Mouse (Mus musculus) heart, embryonic 10.5 days (tissue): Measurements from ENCODE around the gene Phpt1. TPM values are rescaled to one million over a fixed set of nuclear protein-coding genes. Genes with fewer than 3 reads are reported as not detected.

ENCODE experiments used
- DNase-seq: peaks from one replicate; pipeline ENCODE4 v3.0.0-alpha.2; 2017; ENCODE audit warnings: low spot score
- H3K27ac ChIP-seq: fragments of 300-500 bp; sonication (generic); 2 replicates; pipeline ENCODE4 v1.5.1; 2016; ENCODE audit warnings: mild to moderate bottlenecking
- H3K27me3 ChIP-seq: fragments of 300-500 bp; sonication (generic); 2 replicates; pipeline ENCODE4 v1.6.1; 2016; ENCODE audit warnings: mild to moderate bottlenecking; ENCODE audit not compliant: poor library complexity, insufficient read depth, severe bottlenecking
- H3K36me3 ChIP-seq: fragments of 300-500 bp; sonication (generic); 2 replicates; pipeline ENCODE4 v1.6.1; 2016; ENCODE audit warnings: mild to moderate bottlenecking, moderate library complexity
- H3K4me1 ChIP-seq: fragments of 300-500 bp; sonication (generic); 2 replicates; pipeline ENCODE4 v1.6.1; 2016; ENCODE audit warnings: mild to moderate bottlenecking
- H3K4me3 ChIP-seq: fragments of 300-500 bp; sonication (generic); 2 replicates; pipeline ENCODE4 v1.5.1; 2016; ENCODE audit warnings: mild to moderate bottlenecking, moderate library complexity
- H3K9me3 ChIP-seq: fragments of 300-500 bp; sonication (generic); 2 replicates; pipeline ENCODE4 v1.6.1; 2016; ENCODE audit warnings: mild to moderate bottlenecking, moderate library complexity
- WGBS: fragments of 180-500 bp; shearing (Covaris S2); methylation state at CpG from one replicate; pipeline ENCODE4 v1.1.7; 2016; 5-methylcytosine and 5-hydroxymethylcytosine counted together
- polyA plus RNA-seq: library from polyadenylated mRNA; unstranded; fragments of >200 nt; fragmentation: Nextera tagmentation; extraction: Ambion mirVana; gene quantifications from 2 replicates; pipeline ENCODE4 v1.2.1, GENCODE M21; 2016

The Phpt1 gene
- polyA plus RNA-seq, 1 experiment from 2014 or later = 160 TPM

DNA sequence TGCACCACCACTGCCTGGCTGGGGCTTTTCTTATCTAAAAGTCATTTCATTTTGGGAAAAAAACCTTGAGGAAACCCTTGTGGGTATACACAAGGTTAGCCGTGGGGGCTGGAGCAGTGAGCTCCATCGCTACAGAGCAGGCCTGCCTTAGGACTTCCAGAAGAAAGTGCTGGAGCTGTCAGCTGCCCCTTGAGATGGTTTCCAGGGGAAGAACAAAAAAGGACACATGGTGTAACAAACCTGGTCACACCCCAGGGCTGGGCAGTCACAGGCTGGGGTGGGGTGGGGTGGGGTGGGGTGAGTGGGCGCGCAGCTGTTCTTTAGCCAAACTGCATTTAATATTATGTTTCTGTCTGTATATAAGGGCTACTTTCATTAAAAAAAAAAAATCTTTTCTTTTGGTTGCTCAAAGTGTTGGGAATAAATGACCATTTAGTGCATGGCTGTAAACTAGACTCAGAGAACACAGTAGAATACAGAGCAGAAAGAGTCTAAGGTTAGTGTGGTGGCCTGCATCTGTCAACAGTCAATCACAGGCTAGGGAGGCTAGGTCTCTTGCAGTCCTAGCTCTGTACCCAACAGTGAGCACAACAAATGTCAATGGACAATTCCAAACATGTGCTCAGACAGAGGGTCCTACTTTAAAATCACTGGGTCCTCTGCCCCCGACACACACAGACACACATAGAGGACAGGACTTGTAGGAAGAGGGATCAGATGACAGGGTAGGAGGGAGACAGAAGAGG lies 21.9 kb upstream of the Phpt1 start:
- H3K4me3 ChIP-seq = no peak overlapping the region
- H3K9me3 ChIP-seq = no peaks in the 10 kb centered on the region
- no peak for DNase-seq
- WGBS = 89% methylated on average over 5 of the region's 5 CpGs
- H3K36me3 ChIP-seq = peaks cover 95% of the 10 kb centered on the region
- H3K27ac ChIP-seq = no peak overlapping the region
- no peaks in the 10 kb centered on the region for H3K27me3 ChIP-seq
- 0 out of 2 replicates have a peak, but pooled peaks cover 3% of the 10 kb centered on the region for H3K4me1 ChIP-seq

DNA sequence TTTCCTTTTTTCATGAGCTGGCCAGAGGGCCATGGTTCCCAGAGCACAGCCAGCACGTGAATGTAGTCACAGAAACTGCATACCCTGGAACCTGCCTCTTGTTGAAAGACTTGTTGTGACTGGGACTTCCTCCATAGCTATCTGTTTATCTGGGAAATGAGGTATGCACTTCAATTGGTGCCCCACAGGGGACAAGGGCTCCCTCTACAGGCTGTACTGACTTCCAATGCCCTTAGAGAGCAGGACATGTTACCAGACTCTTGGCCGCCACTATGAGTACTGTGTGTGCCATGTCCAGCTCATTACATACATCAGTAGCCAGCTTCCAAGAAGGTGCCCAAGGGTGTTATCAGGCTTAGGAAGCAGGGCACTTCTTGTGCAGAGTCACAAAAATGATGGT lies 16.8 kb upstream of the Phpt1 start:
- WGBS = 82% methylated on average over 2 of the region's 2 CpGs
- H3K36me3 ChIP-seq = peaks cover 93% of the 10 kb centered on the region
- DNase-seq = no peak

DNA sequence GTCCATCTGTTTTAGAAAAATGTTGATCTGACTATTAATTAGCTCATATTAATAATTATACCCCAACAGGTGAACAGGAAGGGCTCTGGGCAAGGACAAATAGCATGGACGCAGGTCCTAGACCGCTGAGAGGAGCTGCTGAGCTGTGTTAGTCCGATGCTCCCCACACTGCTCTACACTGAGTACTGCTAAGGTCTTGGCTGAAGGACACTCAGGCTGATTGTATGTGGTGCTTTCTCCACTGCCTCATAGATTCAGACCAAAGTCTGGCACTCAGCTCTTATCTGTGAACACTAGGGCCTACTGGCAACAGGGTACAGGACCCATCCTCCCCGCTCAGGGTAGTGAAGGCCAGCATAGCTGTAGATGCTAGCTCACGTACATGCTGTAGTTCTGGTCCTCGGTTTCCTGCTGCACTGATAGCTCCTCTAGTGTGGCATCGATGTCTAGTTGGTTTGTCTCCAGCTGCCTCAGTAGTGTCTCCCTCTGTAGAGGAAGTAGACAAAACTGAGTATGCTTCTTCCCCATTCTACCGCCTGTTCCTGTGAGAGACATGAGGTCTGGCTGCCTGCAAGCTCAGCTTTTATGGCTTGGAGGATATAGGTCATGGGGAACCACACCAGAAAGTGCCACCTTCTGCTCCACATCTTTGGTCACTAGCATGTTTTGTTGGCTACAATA lies 13.3 kb upstream of the Phpt1 start:
- Histone ChIP-seq H3K27ac (no peak overlapping the region), H3K36me3 (peaks cover 97% of the 10 kb centered on the region), H3K4me3 (no peak overlapping the region), H3K9me3 (no peaks in the 10 kb centered on the region), H3K4me1 (peaks cover 11% of the 10 kb centered on the region), H3K27me3 (no peaks in the 10 kb centered on the region)
- DNase-seq = no peak
- WGBS = 86% methylated on average over 8 of the region's 8 CpGs

More for the DNA sequence above, 16.8 kb upstream of the Phpt1 start:
- Histone ChIP-seq H3K27me3 (no peaks in the 10 kb centered on the region), H3K4me3 (no peak overlapping the region), H3K9me3 (no peaks in the 10 kb centered on the region), H3K27ac (no peak overlapping the region), H3K4me1 (peaks cover 8% of the 10 kb centered on the region)

DNA sequence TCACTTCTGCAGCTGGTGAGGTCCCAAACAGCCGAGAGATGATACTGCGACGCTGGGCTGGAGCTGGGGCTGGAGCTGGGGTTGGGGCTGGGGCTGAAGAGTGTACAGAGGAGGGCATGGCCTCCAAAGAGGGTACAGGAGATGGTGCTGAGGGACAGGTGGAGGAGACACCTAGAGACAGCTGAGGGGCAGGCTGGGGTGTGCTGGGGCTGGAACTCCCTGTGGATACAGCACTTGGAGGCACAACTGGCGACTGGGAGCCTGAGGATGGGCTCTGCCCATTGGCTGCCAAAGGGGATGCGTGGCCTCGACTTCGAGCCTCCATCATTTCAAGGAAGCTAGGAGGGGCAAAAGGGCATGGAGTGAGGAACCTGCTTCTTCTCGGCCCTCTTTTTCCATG lies 12.3 kb upstream of the Phpt1 start:
- 93% methylated on average over 8 of the region's 8 CpGs for WGBS
- no peaks in the 10 kb centered on the region for H3K9me3 ChIP-seq
- peaks cover 94% of the 10 kb centered on the region for H3K36me3 ChIP-seq
- no peaks in the 10 kb centered on the region for H3K27me3 ChIP-seq
- H3K4me1 ChIP-seq = peaks cover 21% of the 10 kb centered on the region
- no peak for DNase-seq
- H3K27ac ChIP-seq = no peak overlapping the region
- H3K4me3 ChIP-seq = no peak overlapping the region

DNA sequence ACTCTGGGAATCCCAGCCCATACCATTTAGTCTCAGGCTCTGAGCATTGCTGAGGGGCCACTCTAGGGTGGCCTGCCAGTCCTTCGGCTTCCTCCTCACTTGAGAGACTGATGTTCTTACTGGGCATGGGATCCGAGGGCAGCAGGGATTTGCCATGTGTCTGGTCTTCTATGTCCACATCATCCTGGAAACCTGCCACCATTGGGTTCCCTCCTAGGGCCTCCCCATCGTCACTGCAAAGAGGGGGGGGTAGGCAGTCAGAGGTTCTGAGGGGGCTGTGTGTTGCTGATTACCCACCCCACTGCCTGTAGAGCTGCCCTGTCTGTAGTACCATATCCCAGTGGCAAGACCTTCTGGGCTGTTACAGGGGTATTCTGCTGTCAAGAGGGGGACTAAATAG lies 10.6 kb upstream of the Phpt1 start:
- Histone ChIP-seq H3K36me3 (peaks cover 77% of the 10 kb centered on the region), H3K4me1 (peaks cover 37% of the 10 kb centered on the region), H3K9me3 (no peaks in the 10 kb centered on the region), H3K4me3 (no peak overlapping the region), H3K27me3 (peaks cover 8% of the 10 kb centered on the region), H3K27ac (no peak overlapping the region)
- WGBS = 88% methylated on average over 3 of the region's 3 CpGs
- DNase-seq = no peak

DNA sequence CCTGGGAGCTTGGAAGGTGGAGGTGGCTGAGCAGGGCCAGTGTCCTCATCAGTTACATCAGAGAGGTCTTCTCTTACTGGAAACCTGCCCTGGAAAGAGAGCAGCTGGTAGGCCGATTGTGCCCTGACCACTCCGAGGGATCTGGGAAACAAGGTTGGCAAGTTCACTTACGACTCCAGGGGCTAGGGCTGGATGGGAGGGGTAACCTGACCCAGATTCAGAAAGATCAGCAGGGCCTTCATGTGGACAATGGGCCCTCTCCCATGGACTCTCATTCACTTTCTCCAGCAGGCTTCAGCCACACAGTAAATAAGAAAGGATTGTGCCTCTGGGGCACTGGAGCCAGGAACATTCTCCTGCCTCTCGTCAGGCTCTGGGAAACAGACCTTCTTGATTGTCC lies 9.8 kb upstream of the Phpt1 start:
- H3K36me3 ChIP-seq = peaks cover 70% of the 10 kb centered on the region
- peaks cover 39% of the 10 kb centered on the region for H3K4me1 ChIP-seq
- 84% methylated on average over 4 of the region's 4 CpGs for WGBS
- no peak overlapping the region for H3K27ac ChIP-seq
- no peak overlapping the region for H3K4me3 ChIP-seq
- no peaks in the 10 kb centered on the region for H3K9me3 ChIP-seq
- no peak for DNase-seq
- H3K27me3 ChIP-seq = peaks cover 16% of the 10 kb centered on the region

DNA sequence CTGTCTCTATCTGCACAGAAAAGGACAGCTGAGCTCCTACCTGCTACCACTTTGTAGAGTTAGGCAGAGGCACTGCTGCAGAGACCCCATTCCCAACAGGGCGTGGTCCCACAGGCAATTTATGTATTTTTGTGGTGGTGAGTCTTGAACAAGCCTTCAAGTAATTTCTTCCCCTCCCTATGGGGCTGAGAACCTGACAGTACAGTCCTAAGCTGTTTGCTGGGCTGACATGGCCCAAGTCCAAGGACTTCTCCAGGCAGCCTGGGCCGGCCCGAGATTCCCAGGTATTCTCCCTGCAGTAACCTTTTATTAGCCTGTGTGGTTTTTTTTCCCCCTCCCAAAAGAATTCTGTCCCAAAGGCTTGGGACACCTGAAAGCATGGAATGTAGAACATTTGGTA lies 9.1 kb upstream of the Phpt1 start:
- Histone ChIP-seq H3K36me3 (peaks cover 63% of the 10 kb centered on the region), H3K4me3 (no peak overlapping the region), H3K4me1 (peaks cover 46% of the 10 kb centered on the region), H3K27ac (no peak overlapping the region), H3K9me3 (no peaks in the 10 kb centered on the region), H3K27me3 (peaks cover 23% of the 10 kb centered on the region)
- 98% methylated on average over 3 of the region's 3 CpGs for WGBS
- no peak for DNase-seq

DNA sequence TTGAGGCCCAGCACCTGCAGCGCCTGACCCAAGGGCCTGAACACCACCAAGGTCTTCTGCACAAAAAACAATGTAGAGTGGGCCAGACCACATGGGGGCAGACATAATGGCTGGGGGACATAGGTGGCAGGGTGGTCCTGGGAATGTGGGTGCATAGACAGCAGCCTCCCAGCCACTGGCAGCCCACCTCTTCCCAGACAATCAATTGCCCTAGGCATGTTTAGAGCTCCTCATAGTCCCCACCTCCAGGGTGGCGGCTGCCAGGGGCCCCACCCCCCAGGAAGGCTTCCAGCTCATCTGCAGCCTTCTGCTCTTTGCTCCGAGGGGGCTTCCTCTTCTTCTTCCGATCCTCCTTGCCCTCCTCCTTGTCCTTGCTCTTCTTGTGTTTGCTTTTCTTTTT lies 8.5 kb upstream of the Phpt1 start:
- peaks cover 51% of the 10 kb centered on the region for H3K4me1 ChIP-seq
- H3K36me3 ChIP-seq = peaks cover 59% of the 10 kb centered on the region
- peaks cover 29% of the 10 kb centered on the region for H3K27me3 ChIP-seq
- no peaks in the 10 kb centered on the region for H3K9me3 ChIP-seq
- no peak overlapping the region for H3K27ac ChIP-seq
- no peak for DNase-seq
- WGBS = 68% methylated on average over 4 of the region's 4 CpGs
- H3K4me3 ChIP-seq = no peak overlapping the region

DNA sequence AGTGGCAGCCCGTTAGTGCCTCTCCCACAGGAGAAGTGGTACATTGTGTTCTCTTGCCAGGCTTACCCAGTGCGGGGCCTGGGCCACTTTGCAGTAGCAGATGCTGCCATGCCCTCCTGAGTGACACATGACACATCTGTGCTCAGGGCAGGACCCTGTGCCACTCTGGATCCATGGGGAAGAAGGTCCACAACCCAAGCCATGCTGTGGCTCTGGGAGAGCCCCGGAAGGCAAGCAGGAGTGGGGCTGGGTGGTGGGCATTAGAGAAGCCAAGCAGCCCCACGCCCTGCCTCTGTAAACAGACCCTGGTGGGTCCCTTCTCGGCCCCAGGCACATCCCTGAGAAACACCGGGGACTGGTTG lies 8.1 kb upstream of the Phpt1 start:
- 90% methylated on average over 6 of the region's 6 CpGs for WGBS
- Histone ChIP-seq H3K9me3 (no peaks in the 10 kb centered on the region), H3K4me3 (no peak overlapping the region), H3K27ac (no peak overlapping the region), H3K36me3 (peaks cover 54% of the 10 kb centered on the region), H3K4me1 (peaks cover 54% of the 10 kb centered on the region), H3K27me3 (peaks cover 33% of the 10 kb centered on the region)
- DNase-seq = no peak

DNA sequence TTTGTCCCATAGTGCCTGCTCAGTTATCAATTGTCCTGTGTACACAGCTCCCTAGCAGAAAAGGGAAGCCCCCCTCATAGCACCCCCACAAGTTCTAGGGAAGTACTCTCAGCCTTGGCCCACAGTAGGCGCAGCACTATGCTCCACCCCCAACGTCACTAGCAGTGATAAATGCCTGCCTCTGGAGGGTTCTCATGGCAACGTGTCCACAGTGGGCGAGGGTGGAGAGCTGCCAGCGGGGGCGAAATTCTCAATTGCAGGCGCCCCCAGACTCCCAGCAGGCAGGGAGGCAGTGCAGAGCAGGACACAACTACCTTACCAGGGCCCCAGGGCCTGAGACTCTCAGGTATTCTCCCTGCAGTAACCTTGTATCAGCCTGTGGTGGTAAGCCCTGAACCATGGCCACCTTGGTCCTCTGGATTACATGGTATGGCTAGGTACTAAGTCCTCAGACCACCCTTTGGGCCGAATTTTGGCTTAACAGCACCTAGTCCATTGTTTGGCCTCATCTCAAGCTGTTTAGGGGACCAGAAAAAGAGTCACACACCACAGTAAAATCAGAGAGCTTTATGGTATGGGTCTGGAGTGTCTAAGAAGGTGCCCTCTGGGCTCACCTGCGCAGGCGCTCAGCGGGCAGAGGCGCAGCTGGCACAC lies 7.6 kb upstream of the Phpt1 start:
- Histone ChIP-seq H3K9me3 (no peaks in the 10 kb centered on the region), H3K4me3 (no peak overlapping the region), H3K36me3 (peaks cover 49% of the 10 kb centered on the region), H3K27me3 (peaks cover 38% of the 10 kb centered on the region), H3K27ac (no peak overlapping the region), H3K4me1 (peaks cover 59% of the 10 kb centered on the region)
- 56% methylated on average over 12 of the region's 12 CpGs for WGBS
- no peak for DNase-seq

DNA sequence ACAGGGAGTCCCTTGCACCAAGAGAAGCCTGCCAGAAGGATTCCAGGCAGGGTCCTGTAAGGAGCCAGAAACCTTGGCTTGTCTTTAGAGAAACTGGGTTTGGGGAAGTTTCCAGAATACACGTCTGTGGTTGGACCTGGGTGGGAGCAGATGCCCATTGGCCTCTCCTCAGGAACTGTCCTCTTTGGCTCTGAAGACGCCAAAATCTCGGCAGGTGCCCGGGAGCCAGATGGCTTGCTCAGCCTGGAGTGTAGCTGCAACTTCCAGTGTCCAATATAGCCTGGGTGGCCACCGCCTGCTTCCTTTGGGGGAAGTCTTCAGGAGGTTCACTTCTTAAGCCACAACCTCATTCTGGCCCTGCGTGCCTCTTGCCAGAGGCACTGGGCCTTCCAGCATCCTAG lies 6.9 kb upstream of the Phpt1 start:
- no peak for DNase-seq
- Histone ChIP-seq H3K27me3 (peaks cover 45% of the 10 kb centered on the region), H3K9me3 (no peaks in the 10 kb centered on the region), H3K4me3 (peak overlapping the region; percentile 52; the same call in 1 of the 2 replicates), H3K4me1 (peaks cover 60% of the 10 kb centered on the region), H3K36me3 (peaks cover 42% of the 10 kb centered on the region), H3K27ac (no peak overlapping the region)
- 30% methylated on average over 6 of the region's 6 CpGs for WGBS

DNA sequence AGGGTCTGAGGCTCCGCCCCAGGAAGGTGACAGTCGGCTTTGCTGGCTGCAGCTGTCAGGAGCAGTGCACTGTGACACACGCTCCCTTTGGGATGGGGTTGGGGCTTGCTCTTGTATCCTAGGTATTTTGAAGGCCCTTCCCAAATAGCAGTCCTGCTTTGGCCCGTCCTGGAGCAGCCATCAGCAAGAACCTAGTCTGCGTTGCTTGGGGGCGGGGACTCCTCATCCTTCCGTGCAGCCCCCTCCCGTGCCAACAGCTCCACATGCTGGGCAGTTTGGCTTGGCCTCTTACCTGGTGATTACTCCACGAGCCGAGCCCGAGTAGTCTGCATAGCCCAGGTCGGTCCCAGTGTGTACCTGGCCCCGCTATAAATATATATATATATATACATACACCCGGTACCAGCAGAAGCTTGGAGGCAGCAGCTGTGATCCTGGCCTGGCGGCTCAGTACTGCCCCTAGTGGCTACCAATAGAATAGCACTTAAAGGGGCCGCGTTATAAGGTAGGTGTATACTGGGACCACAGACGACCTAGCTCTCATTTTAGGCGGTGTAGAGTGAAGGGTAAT lies 6.4 kb upstream of the Phpt1 start, which contains the start of gene Ajm1:
TSS of gene Ajm1 (minus strand) at position 464 of the 571 bp plus-strand sequence.
- Histone ChIP-seq H3K9me3 (no peaks in the 10 kb centered on the region), H3K36me3 (peaks cover 37% of the 10 kb centered on the region), H3K27ac (no peak within 1 kb of the TSS), H3K4me1 (peaks cover 57% of the 10 kb centered on the region), H3K27me3 (peaks cover 50% of the 10 kb centered on the region), H3K4me3 (peak within 1 kb of the TSS; percentile 52)
- DNase-seq = no peak
- WGBS = 7% methylated on average over 19 of the region's 19 CpGs

DNA sequence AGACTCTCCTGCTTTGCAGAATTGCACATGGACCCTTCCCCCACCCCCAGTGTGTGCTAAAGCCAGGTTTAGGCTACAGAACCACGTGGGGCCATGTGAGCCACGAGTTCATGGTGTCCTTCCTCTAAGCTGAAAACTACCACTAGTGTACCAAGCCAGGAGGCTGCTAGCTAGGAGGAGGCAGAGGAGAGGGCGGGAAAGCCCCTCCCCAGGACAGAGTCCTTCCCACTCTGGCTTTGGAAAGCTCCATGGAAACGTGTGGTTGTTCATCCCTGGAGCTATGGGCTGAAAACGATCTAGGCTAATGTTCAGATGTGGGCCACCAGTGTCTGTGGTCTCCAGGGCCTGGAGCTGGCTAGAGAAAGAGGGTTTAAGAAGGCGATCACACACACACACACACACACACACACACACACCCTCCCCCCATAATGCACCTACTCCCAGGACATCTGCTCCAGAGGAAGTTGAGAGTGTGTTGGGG lies 5.6 kb upstream of the Phpt1 start:
- DNase-seq = no peak
- WGBS = 46% methylated on average over 6 of the region's 6 CpGs
- H3K36me3 ChIP-seq = peaks cover 31% of the 10 kb centered on the region
- peaks cover 58% of the 10 kb centered on the region for H3K27me3 ChIP-seq
- H3K27ac ChIP-seq = no peak overlapping the region
- peaks cover 61% of the 10 kb centered on the region for H3K4me1 ChIP-seq
- H3K4me3 ChIP-seq = 0 out of 2 replicates have a peak overlapping the region, but pooled peaks have one; percentile 52
- H3K9me3 ChIP-seq = no peaks in the 10 kb centered on the region
